Mouse (Mus musculus): ENCODE results near the gene Gper1.

GRCm38 (mm10) chr5:139442962-139443361 lies 20.0 kb downstream of the Gper1 start:
- TF ChIP-seq CTCF (IDR thresholded peaks at IDR 0.05; ENCODE audit: control insufficient read depth, insufficient read depth, low read length) (no peak), POLR2A (IDR thresholded peaks at IDR 0.05; ENCODE audit: borderline replicate concordance, control insufficient read depth, low read depth, low read length) (no peak)
